Mouse (Mus musculus) embryonic facial prominence, embryonic 14.5 days (tissue): ENCODE results near the gene Fry. TPM values are rescaled to one million over a fixed set of nuclear protein-coding genes. Genes with fewer than 3 reads are reported as not detected.

ENCODE experiments used
- ATAC-seq: fragments of 200-750 bp; cut with Nextera tagmentation; 2 replicates; pipeline ENCODE4 v1.8.0; 2017; ENCODE audit warnings: low read depth, moderate number of reproducible peaks, moderate TSS enrichment
- DNase-seq: peaks from one replicate; pipeline ENCODE4 v3.0.0-alpha.2; 2015; ENCODE audit warnings: low spot score
- H3K27ac ChIP-seq: fragments of 300-500 bp; sonication (generic); replicated peaks from 2 replicates; pipeline ENCODE4 v1.5.1; 2014; ENCODE audit warnings: low read depth, mild to moderate bottlenecking, low read length, moderate library complexity
- H3K27me3 ChIP-seq: fragments of 300-500 bp; sonication (generic); replicated peaks from 2 replicates; pipeline ENCODE4 v1.6.1; 2014; ENCODE audit warnings: low read length; ENCODE audit not compliant: control insufficient read depth, insufficient read depth
- H3K36me3 ChIP-seq: fragments of 300-500 bp; sonication (generic); 2 replicates; pipeline ENCODE4 v1.6.1; 2014; ENCODE audit warnings: low read length, mixed read lengths; ENCODE audit not compliant: control insufficient read depth, insufficient read depth
- H3K4me1 ChIP-seq: fragments of 300-500 bp; sonication (generic); 2 replicates; pipeline ENCODE4 v1.6.1; 2014; ENCODE audit warnings: antibody characterized with exemption, low read length; ENCODE audit not compliant: control insufficient read depth, insufficient read depth
- H3K4me2 ChIP-seq: fragments of 300-500 bp; sonication (generic); 2 replicates; pipeline ENCODE4 v1.6.1; 2014; ENCODE audit warnings: low read depth, mild to moderate bottlenecking, low read length, moderate library complexity, mixed read lengths
- H3K4me3 ChIP-seq: fragments of 300-500 bp; sonication (generic); 2 replicates; pipeline ENCODE4 v1.5.1; 2014; ENCODE audit warnings: low read depth, mild to moderate bottlenecking, low read length
- H3K9ac ChIP-seq: fragments of 300-500 bp; sonication (generic); 2 replicates; pipeline ENCODE4 v1.6.1; 2014; ENCODE audit warnings: low read depth, mild to moderate bottlenecking, low read length, moderate library complexity, mixed read lengths
- H3K9me3 ChIP-seq: fragments of 300-500 bp; sonication (generic); 2 replicates; pipeline ENCODE4 v1.6.1; 2016; ENCODE audit warnings: low read length; ENCODE audit not compliant: control insufficient read depth
- WGBS: fragments of 180-500 bp; shearing (Covaris S2); extraction: QIAGEN DNeasy Blood & Tissue Kit; methylation state at CpG from one replicate; pipeline ENCODE4 v1.1.7; 2014; 5-methylcytosine and 5-hydroxymethylcytosine counted together
- polyA plus RNA-seq: library from polyadenylated mRNA; unstranded; fragments of >200 nt; fragmentation: Nextera tagmentation; extraction: Ambion mirVana; gene quantifications from 2 replicates; pipeline ENCODE4 v1.2.1, GENCODE M21; 2014

Gene Fry
- polyA plus RNA-seq, 1 experiment from 2014 or later, result 15.1 TPM

DNA sequence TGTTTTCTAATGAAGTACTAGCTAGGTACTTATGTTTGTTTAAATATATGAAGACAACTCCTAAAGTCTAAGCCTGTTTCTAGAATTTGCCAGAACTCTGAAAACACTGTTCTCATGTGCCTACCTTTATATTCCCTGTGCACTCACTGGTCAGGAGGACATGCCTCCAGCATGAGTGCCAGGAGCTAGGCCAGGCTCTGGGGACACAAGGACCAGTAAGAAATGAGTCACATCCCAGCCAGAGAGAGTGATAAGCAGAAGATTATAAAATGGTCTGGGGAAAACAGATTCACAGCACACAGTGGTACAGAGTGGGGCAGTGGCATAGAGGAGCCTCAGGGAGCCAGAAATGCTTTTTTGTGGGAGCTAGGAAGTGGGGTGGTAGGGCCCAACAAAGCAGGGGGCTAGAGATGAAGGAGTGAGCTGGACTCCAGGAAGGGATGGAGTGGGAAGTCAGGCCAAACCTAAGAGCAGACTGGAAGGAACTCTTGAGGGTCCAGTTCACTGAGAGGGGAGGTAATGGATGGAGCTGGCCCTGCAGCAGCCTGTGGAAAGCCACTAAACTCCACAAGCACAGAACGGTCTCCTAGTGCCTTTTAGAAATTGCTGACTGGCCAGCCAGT lies 62.7 kb downstream of the Fry start:
- no peaks in the 10 kb centered on the region for H3K36me3 ChIP-seq
- H3K4me1 ChIP-seq, result no peaks in the 10 kb centered on the region
- H3K9ac ChIP-seq, result no peak overlapping the region
- 65% methylated on average over 1 of the region's 1 CpGs for WGBS
- 0 out of 2 replicates have a peak, but pooled peaks cover 2% of the 10 kb centered on the region for H3K9me3 ChIP-seq
- no peak overlapping the region for H3K4me3 ChIP-seq
- no peak overlapping the region for H3K27ac ChIP-seq
- no peak for ATAC-seq
- DNase-seq, result no peak
- H3K4me2 ChIP-seq, result no peak overlapping the region
- H3K27me3 ChIP-seq, result no peaks in the 10 kb centered on the region

- 75% methylated on average over 3 of the region's 3 CpGs for WGBS
- Histone ChIP-seq H3K9ac (no peak overlapping the region), H3K4me1 (no peaks in the 10 kb centered on the region), H3K27ac (no peak overlapping the region), H3K4me3 (no peak overlapping the region), H3K27me3 (no peaks in the 10 kb centered on the region), H3K36me3 (no peaks in the 10 kb centered on the region), H3K9me3 (0 out of 2 replicates have a peak, but pooled peaks cover 2% of the 10 kb centered on the region), H3K4me2 (no peak overlapping the region)
- ATAC-seq (peak; percentile 50; the same call in 1 of the 2 replicates), DNase-seq (peak; percentile 31)
Observed at GRCm38 (mm10) chr5:150184959-150185358, 66.5 kb downstream of the Fry start.

DNA sequence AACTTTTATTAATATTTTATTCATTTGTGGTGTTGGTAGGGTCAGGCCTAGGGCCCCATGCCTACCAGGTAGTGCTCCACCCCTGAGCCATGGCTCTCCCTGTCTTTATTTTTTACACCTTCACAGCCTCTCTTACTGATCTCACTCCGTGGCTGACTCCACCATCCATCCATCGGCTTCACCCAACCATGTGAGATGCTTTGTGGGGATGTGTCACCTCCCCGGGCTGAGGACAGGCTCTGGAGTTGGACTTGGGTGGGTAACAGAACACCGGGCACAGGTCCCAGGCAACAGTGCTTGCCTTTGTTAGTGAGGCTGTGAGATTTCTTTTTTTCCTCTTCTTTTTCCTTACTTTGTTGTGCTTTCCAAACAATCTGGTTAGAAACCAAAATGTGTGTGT lies 67.7 kb downstream of the Fry start:
- ATAC-seq, result no peak
- Histone ChIP-seq H3K4me1 (no peaks in the 10 kb centered on the region), H3K9me3 (peaks cover 10% of the 10 kb centered on the region), H3K36me3 (no peaks in the 10 kb centered on the region), H3K4me3 (no peak overlapping the region), H3K27me3 (no peaks in the 10 kb centered on the region), H3K4me2 (no peak overlapping the region), H3K27ac (no peak overlapping the region), H3K9ac (no peak overlapping the region)
- DNase-seq, result no peak
- WGBS, result 84% methylated on average over 4 of the region's 4 CpGs

DNA sequence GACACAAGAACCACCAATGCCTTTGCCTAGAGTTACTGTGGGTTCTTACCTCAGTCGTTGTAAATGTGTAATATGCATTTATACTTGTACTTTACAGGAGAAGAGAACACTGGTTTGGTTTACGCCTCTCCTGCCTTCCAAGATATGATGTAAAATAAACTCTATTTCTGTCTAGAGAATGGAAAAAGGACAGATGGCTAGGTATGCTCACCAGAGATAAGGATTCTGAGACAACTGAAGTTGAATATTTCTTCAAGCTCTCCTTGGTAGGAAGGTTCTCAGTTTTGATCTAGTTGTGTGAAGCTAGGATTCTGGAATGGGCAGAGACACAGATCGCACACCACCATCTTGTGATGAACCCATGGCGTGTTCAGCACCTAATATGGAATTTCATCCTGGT lies 68.2 kb downstream of the Fry start:
- Histone ChIP-seq H3K9ac (no peak overlapping the region), H3K36me3 (no peaks in the 10 kb centered on the region), H3K4me2 (no peak overlapping the region), H3K4me3 (no peak overlapping the region), H3K27ac (no peak overlapping the region), H3K27me3 (no peaks in the 10 kb centered on the region), H3K4me1 (no peaks in the 10 kb centered on the region), H3K9me3 (peaks cover 10% of the 10 kb centered on the region)
- DNase-seq, result no peak
- no peak for ATAC-seq
- 99% methylated on average over 4 of the region's 4 CpGs for WGBS

- Histone ChIP-seq H3K9me3 (peaks cover 10% of the 10 kb centered on the region), H3K4me1 (no peaks in the 10 kb centered on the region), H3K4me2 (no peak overlapping the region), H3K36me3 (no peaks in the 10 kb centered on the region), H3K4me3 (no peak overlapping the region), H3K27ac (no peak overlapping the region), H3K9ac (no peak overlapping the region), H3K27me3 (no peaks in the 10 kb centered on the region)
- DNase-seq (no peak), ATAC-seq (no peak)
- WGBS, result 80% methylated on average over 4 of the region's 4 CpGs
Observed at GRCm38 (mm10) chr5:150188031-150188430, 69.6 kb downstream of the Fry start.

DNA sequence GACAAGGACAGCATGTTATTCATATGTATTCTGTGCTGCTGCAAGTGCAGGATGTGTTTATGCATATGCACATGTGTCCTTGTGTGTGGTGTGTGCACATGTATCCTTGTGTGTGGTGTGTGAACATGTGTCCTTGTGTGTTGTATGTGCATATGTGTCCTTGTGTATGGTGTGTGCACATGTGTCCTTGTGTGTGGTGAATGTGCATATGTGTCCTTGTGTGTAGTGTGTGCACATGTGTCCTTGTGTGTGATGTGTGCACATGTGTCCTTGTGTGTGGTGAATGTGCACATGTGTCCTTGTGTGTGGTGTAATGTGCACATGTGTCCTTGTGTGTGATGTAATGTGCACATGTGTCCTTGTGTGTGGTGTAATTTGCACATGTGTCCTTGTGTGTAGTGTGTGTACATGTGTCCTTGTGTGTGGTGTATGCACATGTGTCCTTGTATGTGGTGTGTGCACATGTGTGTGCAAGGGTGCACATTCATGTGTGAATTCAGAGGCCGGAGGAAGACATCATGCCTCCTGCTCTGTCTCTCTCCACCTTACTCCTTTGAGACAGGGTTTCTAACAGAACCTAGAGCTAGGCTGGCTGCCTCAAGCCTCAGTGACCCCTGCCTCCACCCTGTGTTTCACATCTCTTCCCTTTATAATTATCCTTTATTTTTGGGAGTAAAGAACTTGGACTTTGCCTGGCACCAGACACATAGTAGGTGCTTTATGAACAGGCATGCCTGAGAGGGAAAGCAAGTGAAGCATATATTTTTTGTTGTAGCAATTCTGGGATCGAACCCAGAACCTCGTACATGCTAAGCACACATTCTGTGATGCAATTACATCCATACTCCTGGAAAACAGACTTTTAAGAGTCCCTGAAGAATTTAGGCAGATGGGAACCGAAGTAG lies 72.3 kb downstream of the Fry start:
- Histone ChIP-seq H3K27ac (no peak overlapping the region), H3K9ac (no peak overlapping the region), H3K9me3 (peaks cover 8% of the 10 kb centered on the region), H3K27me3 (no peaks in the 10 kb centered on the region), H3K4me3 (no peak overlapping the region), H3K4me1 (no peaks in the 10 kb centered on the region), H3K36me3 (no peaks in the 10 kb centered on the region), H3K4me2 (no peak overlapping the region)
- DNase-seq (no peak), ATAC-seq (no peak)
- WGBS, result 96% methylated on average over 4 of the region's 4 CpGs

DNA sequence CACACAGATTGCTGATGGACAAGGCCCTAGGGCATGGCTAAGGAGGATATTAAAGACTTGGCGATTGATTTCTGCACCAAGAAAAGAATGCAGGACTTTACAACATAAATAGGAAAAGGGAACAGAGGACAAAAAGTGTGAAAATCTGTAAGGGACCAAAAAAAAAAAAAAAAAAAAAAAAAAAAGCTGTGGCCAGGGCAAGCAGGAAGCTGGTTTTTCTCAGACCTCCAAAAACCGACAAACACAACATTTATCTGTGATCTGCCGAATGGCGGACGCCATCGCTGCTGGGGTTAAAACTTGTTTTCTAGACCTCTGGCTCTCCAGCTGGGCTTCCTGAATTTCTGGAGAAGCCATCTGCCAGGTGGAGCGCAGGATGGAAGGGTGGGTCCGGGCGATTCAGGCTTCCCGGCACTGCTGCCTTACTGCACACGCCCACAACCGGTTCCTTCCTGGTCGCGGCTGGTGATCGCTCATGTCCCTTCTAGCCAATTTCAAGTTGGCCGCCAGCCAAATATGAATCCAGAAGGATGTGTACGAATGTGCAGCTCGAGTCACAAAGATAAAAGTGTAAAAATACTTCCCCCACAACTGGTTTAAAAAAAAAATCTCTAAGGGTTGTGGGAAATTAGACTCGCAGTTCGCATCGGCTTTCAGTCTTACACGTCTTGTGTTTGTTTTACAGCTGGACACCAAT lies 77.2 kb downstream of the Fry start:
- H3K9ac ChIP-seq, result peak overlapping the region; percentile 59

GRCm38 (mm10) chr5:150196211-150196585 lies 77.8 kb downstream of the Fry start:
- Histone ChIP-seq H3K9ac (peak overlapping the region; percentile 59), H3K27ac (peak overlapping the region; percentile 52), H3K36me3 (no peaks in the 10 kb centered on the region), H3K4me1 (peaks cover 10% of the 10 kb centered on the region), H3K4me3 (peak overlapping the region; percentile 41), H3K27me3 (no peaks in the 10 kb centered on the region; the same call in 1 of the 2 replicates), H3K9me3 (no peaks in the 10 kb centered on the region), H3K4me2 (peak overlapping the region; percentile 77)
- peak; percentile 82 for ATAC-seq
- peak; percentile 91 for DNase-seq
- 2% methylated on average over 6 of the region's 6 CpGs for WGBS

More for the DNA sequence above, 77.2 kb downstream of the Fry start:
- Histone ChIP-seq H3K4me3 (peak overlapping the region; percentile 41), H3K4me1 (peaks cover 10% of the 10 kb centered on the region), H3K27ac (peak overlapping the region; percentile 52), H3K36me3 (no peaks in the 10 kb centered on the region), H3K4me2 (peak overlapping the region; percentile 77), H3K27me3 (no peaks in the 10 kb centered on the region; the same call in 1 of the 2 replicates), H3K9me3 (peaks cover 2% of the 10 kb centered on the region; the same call in 1 of the 2 replicates)
- ATAC-seq, result peak; percentile 84
- peak; percentile 94 for DNase-seq
- 4% methylated on average over 22 of the region's 22 CpGs for WGBS
